Mouse (Mus musculus) MEL (cell line): Measurements from ENCODE around the gene Cnst. TPM values are rescaled to one million over a fixed set of nuclear protein-coding genes. Genes with fewer than 3 reads are reported as not detected.

Source experiments
- DNase-seq: peaks from one replicate; pipeline ENCODE4 v3.0.0; 2011; ENCODE audit warnings: low read depth, low spot score
- H3K27ac ChIP-seq: 2 replicates; pipeline ENCODE4 v1.5.1; 2012; ENCODE audit warnings: low read depth, mild to moderate bottlenecking, control low read depth, low read length, moderate library complexity; ENCODE audit not compliant: control insufficient read depth
- H3K27me3 ChIP-seq, 2 experiments: fragments of 150-350 bp in 1 of 2; sonication (generic) in 1 of 2; 2 replicates each; pipeline ENCODE4 v1.6.1; 2012; ENCODE audit warnings: low read length in 2 of 2, mild to moderate bottlenecking in 2 of 2, improper control_type of control experiment in 1 of 2, moderate library complexity in 1 of 2; ENCODE audit not compliant: insufficient read depth in 2 of 2, control insufficient read depth in 1 of 2
- H3K36me3 ChIP-seq, 2 experiments: 2 replicates each; pipeline ENCODE4 v1.6.1; 2012 to 2014; ENCODE audit warnings: low read length in 2 of 2, improper control_type of control experiment in 1 of 2, inconsistent platforms in 1 of 2, mild to moderate bottlenecking in 1 of 2; ENCODE audit not compliant: insufficient read depth in 2 of 2, control insufficient read depth in 1 of 2
- H3K4me1 ChIP-seq, 2 experiments: fragments of 150-350 bp in 1 of 2; sonication (generic) in 1 of 2; 2 replicates each; pipeline ENCODE4 v1.6.1; 2012; ENCODE audit warnings: low read length in 2 of 2, improper control_type of control experiment in 1 of 2, mild to moderate bottlenecking in 1 of 2; ENCODE audit not compliant: insufficient read depth in 2 of 2, control insufficient read depth in 1 of 2
- H3K4me3 ChIP-seq, 2 experiments: fragments of 150-350 bp in 1 of 2; sonication (generic) in 1 of 2; 2 replicates each; pipeline ENCODE4 v1.5.1; 2012; ENCODE audit warnings: low read depth in 2 of 2, low read length in 2 of 2, mild to moderate bottlenecking in 2 of 2, moderate library complexity in 2 of 2, control low read depth in 1 of 2, improper control_type of control experiment in 1 of 2; ENCODE audit not compliant: control insufficient read depth in 1 of 2, insufficient read depth in 1 of 2
- H3K79me2 ChIP-seq: 2 replicates; pipeline ENCODE4 v1.6.1; 2012; ENCODE audit warnings: mild to moderate bottlenecking, low read length, moderate library complexity; ENCODE audit not compliant: control insufficient read depth, poor library complexity, insufficient read depth
- H3K9ac ChIP-seq: 2 replicates; pipeline ENCODE4 v1.6.1; 2012; ENCODE audit warnings: low read depth, mild to moderate bottlenecking, control low read depth, low read length, moderate library complexity; ENCODE audit not compliant: control insufficient read depth, poor library complexity, severe bottlenecking
- H3K9me3 ChIP-seq: fragments of 150-350 bp; sonication (generic); replicated peaks from 2 replicates; pipeline ENCODE4 v1.6.1; 2012; ENCODE audit warnings: mild to moderate bottlenecking, low read length, improper control_type of control experiment, moderate library complexity; ENCODE audit not compliant: insufficient read depth
- BHLHE40 ChIP-seq: IDR thresholded peaks from 2 replicates; pipeline ENCODE4 v1.6.1; 2012; ENCODE audit warnings: low read depth, mild to moderate bottlenecking, inconsistent platforms, low read length, improper control_type of control experiment, borderline replicate concordance
- CHD1 ChIP-seq: IDR thresholded peaks from 2 replicates; pipeline ENCODE4 v1.6.1; 2012; ENCODE audit warnings: low read depth, mild to moderate bottlenecking, inconsistent platforms, low read length, improper control_type of control experiment
- CHD2 ChIP-seq: IDR thresholded peaks from 2 replicates; pipeline ENCODE4 v1.6.1; 2011; ENCODE audit warnings: low read length, improper control_type of control experiment
- CTCF ChIP-seq, 3 experiments: IDR thresholded peaks in 2 of 3; conservative IDR thresholded peaks in 1 of 3; 2 replicates each; pipeline ENCODE4 v1.5.1; 2011 to 2012; ENCODE audit warnings: low read length in 3 of 3, low read depth in 2 of 3, mild to moderate bottlenecking in 2 of 3, improper control_type of control experiment in 1 of 3, inconsistent platforms in 1 of 3, mixed read lengths in 1 of 3, moderate library complexity in 1 of 3; ENCODE audit not compliant: control insufficient read depth in 1 of 3, insufficient read depth in 1 of 3, poor library complexity in 1 of 3, severe bottlenecking in 1 of 3
- E2F4 ChIP-seq: IDR thresholded peaks from 2 replicates; pipeline ENCODE4 v1.6.1; 2011; ENCODE audit warnings: low read depth, low read length, improper control_type of control experiment, borderline replicate concordance
- ELF1 ChIP-seq: IDR thresholded peaks from 2 replicates; pipeline ENCODE4 v1.6.1; 2014; ENCODE audit warnings: low read depth, mild to moderate bottlenecking, inconsistent platforms, low read length, improper control_type of control experiment, moderate library complexity
- EP300 ChIP-seq, 2 experiments: IDR thresholded peaks; 2 replicates each; pipeline ENCODE4 v1.6.1; 2011; ENCODE audit warnings: improper control_type of control experiment in 2 of 2, low read length in 2 of 2, low read depth in 1 of 2, mild to moderate bottlenecking in 1 of 2
- GATA1 ChIP-seq: IDR thresholded peaks from 2 replicates; pipeline ENCODE4 v1.6.1; 2011; ENCODE audit warnings: low read depth, low read length, improper control_type of control experiment
- HCFC1 ChIP-seq: IDR thresholded peaks from 2 replicates; pipeline ENCODE4 v1.6.1; 2012; ENCODE audit warnings: low read depth, mild to moderate bottlenecking, inconsistent platforms, low read length, improper control_type of control experiment, moderate library complexity
- JUND ChIP-seq: IDR thresholded peaks from 2 replicates; pipeline ENCODE4 v1.6.1; 2011; ENCODE audit warnings: low read depth, mild to moderate bottlenecking, improper control_type of control experiment, low read length
- KAT2A ChIP-seq: conservative IDR thresholded peaks from 2 replicates; pipeline ENCODE4 v1.6.1; 2012; ENCODE audit warnings: low read depth, low read length, improper control_type of control experiment, inconsistent platforms
- MXI1 ChIP-seq: IDR thresholded peaks from 2 replicates; pipeline ENCODE4 v1.6.1; 2011; ENCODE audit warnings: mild to moderate bottlenecking, low read depth, low read length, improper control_type of control experiment
- NELFE ChIP-seq: IDR thresholded peaks from 2 replicates; pipeline ENCODE4 v1.6.1; 2011; ENCODE audit warnings: low read depth, low read length, improper control_type of control experiment
- NRF1 ChIP-seq: IDR thresholded peaks from 2 replicates; pipeline ENCODE4 v1.6.1; 2014; ENCODE audit warnings: low read depth, mild to moderate bottlenecking, inconsistent platforms, low read length, improper control_type of control experiment, moderate library complexity; ENCODE audit not compliant: poor library complexity, insufficient read depth, severe bottlenecking
- POLR2A ChIP-seq, 2 experiments: IDR thresholded peaks; 2 replicates each; pipeline ENCODE4 v1.6.1; 2011 to 2012; ENCODE audit warnings: low read length in 2 of 2, mild to moderate bottlenecking in 2 of 2, control low read depth in 1 of 2, improper control_type of control experiment in 1 of 2, low read depth in 1 of 2, moderate library complexity in 1 of 2; ENCODE audit not compliant: control insufficient read depth in 1 of 2, insufficient read depth in 1 of 2, poor library complexity in 1 of 2
- POLR2AphosphoS5 ChIP-seq: IDR thresholded peaks from 2 replicates; pipeline ENCODE4 v1.6.1; 2012; ENCODE audit warnings: low read depth, borderline replicate concordance, mild to moderate bottlenecking, inconsistent platforms, low read length, moderate library complexity, mixed read lengths
- RCOR1 ChIP-seq: IDR thresholded peaks from 2 replicates; pipeline ENCODE4 v1.6.1; 2012; ENCODE audit warnings: low read depth, mild to moderate bottlenecking, inconsistent platforms, low read length, improper control_type of control experiment
- SMC3 ChIP-seq: IDR thresholded peaks from 2 replicates; pipeline ENCODE4 v1.6.1; 2011; ENCODE audit warnings: low read depth, low read length, improper control_type of control experiment
- USF2 ChIP-seq, 2 experiments: IDR thresholded peaks; 2 replicates each; pipeline ENCODE4 v1.6.1; 2011 to 2012; ENCODE audit warnings: improper control_type of control experiment in 2 of 2, low read length in 2 of 2, borderline replicate concordance in 1 of 2, inconsistent platforms in 1 of 2, low read depth in 1 of 2, mild to moderate bottlenecking in 1 of 2; ENCODE audit not compliant: insufficient read depth in 1 of 2
- ZC3H11A ChIP-seq: IDR thresholded peaks from 2 replicates; pipeline ENCODE4 v1.6.1; 2012; ENCODE audit warnings: low read depth, mild to moderate bottlenecking, inconsistent platforms, low read length, improper control_type of control experiment
- ZMIZ1 ChIP-seq: IDR thresholded peaks from 2 replicates; pipeline ENCODE4 v1.6.1; 2012; ENCODE audit warnings: low read depth, mild to moderate bottlenecking, inconsistent platforms, low read length, improper control_type of control experiment, moderate library complexity
- polyA plus RNA-seq, 2 experiments: library from polyadenylated mRNA; stranded (reverse) in 1 of 2; unstranded in 1 of 2; fragments of >175 nt in 1 of 2; fragments of >200 nt in 1 of 2; gene quantifications; 2 replicates each; pipeline versions ENCODE4 v1.2.1 to v1.2.4; 2012; ENCODE audit warnings: low replicate concordance in 2 of 2, low read depth in 1 of 2; ENCODE audit not compliant: insufficient read length in 2 of 2, insufficient read depth in 1 of 2, missing spikeins in 1 of 2
- total RNA-seq: library from RNA; depleted of rRNA; stranded (reverse); fragments of 300-350 nt; gene quantifications from 2 replicates; pipeline ENCODE4 v1.2.3, GENCODE M21; 2012

Gene Cnst
- total and polyA plus RNA-seq, 3 experiments = 10.4 to 12.1 TPM; not detected in 1

DNA sequence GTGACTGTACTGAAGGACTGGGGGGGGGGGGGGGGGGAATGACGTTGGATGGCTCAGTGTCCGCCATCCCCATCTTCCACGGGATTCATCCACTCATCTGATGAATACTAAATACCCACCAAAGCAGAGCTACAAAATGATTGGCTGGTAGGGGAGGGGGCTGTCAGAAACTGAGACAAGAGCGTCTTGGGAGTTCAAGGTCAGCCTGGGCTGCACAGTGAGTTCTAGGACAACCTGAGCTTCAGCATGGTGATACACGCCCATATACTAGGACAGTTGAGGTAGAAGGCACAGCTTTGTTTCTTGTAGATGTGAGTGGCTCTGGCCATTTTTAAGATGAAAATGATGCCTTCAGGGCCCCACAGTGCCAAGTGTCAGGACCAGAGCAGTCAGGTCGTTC, 52.2 kb downstream of the Cnst start:
- TF ChIP-seq ELF1 (no peak), BHLHE40 (no peak), HCFC1 (no peak), POLR2AphosphoS5 (no peak), NRF1 (no peak), POLR2A (IDR thresholded peaks at IDR 0.05; ENCODE audit: control insufficient read depth in 1 of 2, insufficient read depth in 1 of 2, low read depth in 1 of 2, low read length in 2 of 2, poor library complexity in 1 of 2) (no peak), ZC3H11A (no peak), MXI1 (no peak)
- Histone ChIP-seq H3K9ac (no peak overlapping the region), H3K4me1 (no peaks in the 10 kb centered on the region), H3K9me3 (no peaks in the 10 kb centered on the region), H3K27me3 (no peaks in the 10 kb centered on the region), H3K27ac (no peak overlapping the region), H3K79me2 (no peaks in the 10 kb centered on the region), H3K36me3 (no peaks in the 10 kb centered on the region), H3K4me3 (no peak overlapping the region)
- no peak for DNase-seq

DNA sequence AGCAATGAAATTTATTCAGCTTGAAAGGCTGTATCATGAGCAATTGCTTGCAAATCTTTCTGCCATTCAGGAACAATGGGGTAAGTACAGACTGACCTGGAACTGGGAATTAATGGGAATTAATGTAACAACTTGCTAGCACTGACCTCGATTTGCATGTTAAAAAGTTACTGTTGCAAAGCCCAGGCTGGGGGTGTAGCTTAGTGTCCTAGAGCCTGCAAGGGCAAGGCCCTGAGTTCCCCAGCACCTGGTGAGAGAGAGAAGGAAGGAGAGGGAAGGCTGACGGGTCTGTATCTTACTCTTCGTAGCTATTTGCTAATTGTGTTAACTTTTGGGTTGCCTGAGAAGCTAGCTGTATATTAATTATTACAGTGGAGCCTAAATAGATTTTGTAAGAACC, 58.4 kb downstream of the Cnst start:
- H3K27me3 ChIP-seq = no peaks in the 10 kb centered on the region
- H3K36me3 ChIP-seq = no peaks in the 10 kb centered on the region; a peak in 1 of 4 replicates
- no peak overlapping the region for H3K4me3 ChIP-seq

More for the DNA sequence above, 58.4 kb downstream of the Cnst start:
- DNase-seq = no peak
- Histone ChIP-seq H3K4me1 (no peaks in the 10 kb centered on the region), H3K9me3 (no peaks in the 10 kb centered on the region), H3K79me2 (no peaks in the 10 kb centered on the region), H3K9ac (no peak overlapping the region), H3K27ac (no peak overlapping the region)
- no peak for TF ChIP-seq SMC3
- no peak for TF ChIP-seq ELF1
- no peak for TF ChIP-seq POLR2AphosphoS5
- no peak for TF ChIP-seq USF2 (IDR thresholded peaks at IDR 0.05; ENCODE audit: borderline replicate concordance in 1 of 2, insufficient read depth in 1 of 2, low read depth in 1 of 2, low read length in 2 of 2)
- no peak for TF ChIP-seq CTCF (IDR thresholded peaks at IDR 0.05 in 2 of 3, conservative IDR thresholded peaks at IDR 0.05 in 1 of 3; ENCODE audit: control insufficient read depth in 1 of 3, insufficient read depth in 1 of 3, low read depth in 2 of 3, low read length in 3 of 3, poor library complexity in 1 of 3, severe bottlenecking in 1 of 3)
- TF ChIP-seq GATA1 = no peak
- no peak for TF ChIP-seq EP300 (IDR thresholded peaks at IDR 0.05; ENCODE audit: low read depth in 1 of 2, low read length in 2 of 2)
- TF ChIP-seq MXI1 = no peak
- TF ChIP-seq RCOR1 = no peak
- TF ChIP-seq KAT2A = no peak
- no peak for TF ChIP-seq JUND
- no peak for TF ChIP-seq NELFE
- TF ChIP-seq CHD2 = no peak
- TF ChIP-seq ZMIZ1 = no peak
- TF ChIP-seq CHD1 = no peak
- TF ChIP-seq E2F4 = no peak
